Mouse (Mus musculus) hindbrain, embryonic 10.5 days (tissue): ENCODE results near the gene Plcd1. TPM values are rescaled to one million over a fixed set of nuclear protein-coding genes. Genes with fewer than 3 reads are reported as not detected.

Experiments
- DNase-seq: peaks from one replicate; pipeline ENCODE4 v3.0.0-alpha.2; 2017; ENCODE audit warnings: low spot score
- H3K27ac ChIP-seq: fragments of 300-500 bp; sonication (generic); 2 replicates; pipeline ENCODE4 v1.5.1; 2016; ENCODE audit warnings: mild to moderate bottlenecking, moderate library complexity
- H3K27me3 ChIP-seq: fragments of 300-500 bp; sonication (generic); 2 replicates; pipeline ENCODE4 v1.6.1; 2016; ENCODE audit warnings: mild to moderate bottlenecking; ENCODE audit not compliant: poor library complexity, insufficient read depth, severe bottlenecking
- H3K36me3 ChIP-seq: fragments of 300-500 bp; sonication (generic); 2 replicates; pipeline ENCODE4 v1.6.1; 2016; ENCODE audit warnings: mild to moderate bottlenecking, moderate library complexity
- H3K4me1 ChIP-seq: fragments of 300-500 bp; sonication (generic); replicated peaks from 2 replicates; pipeline ENCODE4 v1.6.1; 2016; ENCODE audit warnings: mild to moderate bottlenecking
- H3K4me3 ChIP-seq: fragments of 300-500 bp; sonication (generic); 2 replicates; pipeline ENCODE4 v1.5.1; 2016; ENCODE audit warnings: mild to moderate bottlenecking, moderate library complexity
- H3K9me3 ChIP-seq: fragments of 300-500 bp; sonication (generic); 2 replicates; pipeline ENCODE4 v1.6.1; 2016; ENCODE audit warnings: mild to moderate bottlenecking, moderate library complexity
- WGBS: fragments of 180-500 bp; shearing (Covaris S2); methylation state at CpG from one replicate; pipeline ENCODE4 v1.1.7; 2016; 5-methylcytosine and 5-hydroxymethylcytosine counted together
- polyA plus RNA-seq: library from polyadenylated mRNA; unstranded; fragments of >200 nt; fragmentation: Nextera tagmentation; extraction: Ambion mirVana; gene quantifications from 2 replicates; pipeline ENCODE4 v1.2.1, GENCODE M21; 2016

Gene Plcd1
- polyA plus RNA-seq, 1 experiment from 2014 or later: 31.8 TPM

- no peak for DNase-seq
- no peaks in the 10 kb centered on the region for H3K9me3 ChIP-seq
Measured at GRCm38 (mm10) chr9:119107566-119107965, 14.3 kb upstream of the Plcd1 start.

GRCm38 (mm10) chr9:119102783-119103113 lies 9.4 kb upstream of the Plcd1 start:
- peaks cover 12% of the 10 kb centered on the region for H3K27me3 ChIP-seq
- H3K4me1 ChIP-seq: peaks cover 27% of the 10 kb centered on the region
- no peaks in the 10 kb centered on the region for H3K36me3 ChIP-seq
- H3K9me3 ChIP-seq: no peaks in the 10 kb centered on the region
- 4% methylated on average over 19 of the region's 19 CpGs for WGBS
- peak overlapping the region; percentile 62 for H3K4me3 ChIP-seq
- DNase-seq: no peak
- H3K27ac ChIP-seq: peak overlapping the region; percentile 37; the same call in 1 of the 2 replicates

More at GRCm38 (mm10) chr9:119107566-119107965, 14.3 kb upstream of the Plcd1 start:
- 89% methylated on average over 4 of the region's 4 CpGs for WGBS
- Histone ChIP-seq H3K4me3 (no peak overlapping the region), H3K27ac (no peak overlapping the region), H3K36me3 (no peaks in the 10 kb centered on the region), H3K27me3 (peaks cover 12% of the 10 kb centered on the region), H3K4me1 (peaks cover 26% of the 10 kb centered on the region)

- WGBS: 4% methylated on average over 44 of the region's 44 CpGs
- DNase-seq: peak; percentile 87
- H3K36me3 ChIP-seq: no peaks in the 10 kb centered on the region
- peak within 1 kb of the TSS; percentile 68; the same call in 1 of the 2 replicates for H3K27ac ChIP-seq
- peaks cover 31% of the 10 kb centered on the region for H3K4me1 ChIP-seq
- peak within 1 kb of the TSS; percentile 62 for H3K4me3 ChIP-seq
- peaks cover 12% of the 10 kb centered on the region for H3K27me3 ChIP-seq
- no peaks in the 10 kb centered on the region for H3K9me3 ChIP-seq
Measured at GRCm38 (mm10) chr9:119101992-119102782, 8.9 kb upstream of the Plcd1 start, which contains the start of gene Dlec1. Dlec1 (plus strand) TSS chr9:119102478.

GRCm38 (mm10) chr9:119100177-119100898 lies 7.0 kb upstream of the Plcd1 start:
- no peaks in the 10 kb centered on the region for H3K36me3 ChIP-seq
- no peak overlapping the region for H3K4me3 ChIP-seq
- H3K27ac ChIP-seq: peak overlapping the region; percentile 23; the same call in 1 of the 2 replicates
- H3K4me1 ChIP-seq: peaks cover 45% of the 10 kb centered on the region
- H3K9me3 ChIP-seq: no peaks in the 10 kb centered on the region
- peaks cover 26% of the 10 kb centered on the region for H3K27me3 ChIP-seq
- DNase-seq: no peak
- WGBS: 13% methylated on average over 15 of the region's 15 CpGs

GRCm38 (mm10) chr9:119094462-119095109 lies 1.3 kb upstream of the Plcd1 start:
- no peak overlapping the region for H3K4me3 ChIP-seq
- peaks cover 69% of the 10 kb centered on the region for H3K27me3 ChIP-seq
- H3K4me1 ChIP-seq: peaks cover 73% of the 10 kb centered on the region
- DNase-seq: no peak
- H3K27ac ChIP-seq: peak overlapping the region; percentile 35
- no peaks in the 10 kb centered on the region for H3K9me3 ChIP-seq
- no peaks in the 10 kb centered on the region for H3K36me3 ChIP-seq
- WGBS: 72% methylated on average over 13 of the region's 13 CpGs

GRCm38 (mm10) chr9:119092473-119093418 lies 556 bp downstream of the Plcd1 start:
- Histone ChIP-seq H3K4me1 (peaks cover 84% of the 10 kb centered on the region), H3K9me3 (no peaks in the 10 kb centered on the region), H3K4me3 (peak overlapping the region; percentile 66), H3K27me3 (peaks cover 72% of the 10 kb centered on the region), H3K27ac (peak overlapping the region; percentile 82), H3K36me3 (no peaks in the 10 kb centered on the region)
- DNase-seq: peak; percentile 52
- WGBS: 3% methylated on average over 45 of the region's 45 CpGs

GRCm38 (mm10) chr9:119091581-119092310 lies 1.6 kb downstream of the Plcd1 start:
- no peaks in the 10 kb centered on the region for H3K9me3 ChIP-seq
- WGBS: 55% methylated on average over 12 of the region's 12 CpGs
- H3K27me3 ChIP-seq: peaks cover 78% of the 10 kb centered on the region
- H3K4me3 ChIP-seq: peak overlapping the region; percentile 66
- H3K4me1 ChIP-seq: peaks cover 88% of the 10 kb centered on the region
- no peak for DNase-seq
- peak overlapping the region; percentile 82; the same call in 1 of the 2 replicates for H3K27ac ChIP-seq
- H3K36me3 ChIP-seq: no peaks in the 10 kb centered on the region

GRCm38 (mm10) chr9:119090462-119090861 lies 2.8 kb downstream of the Plcd1 start:
- Histone ChIP-seq H3K4me1 (peaks cover 91% of the 10 kb centered on the region), H3K27me3 (peaks cover 65% of the 10 kb centered on the region), H3K9me3 (no peaks in the 10 kb centered on the region), H3K27ac (no peak overlapping the region), H3K36me3 (no peaks in the 10 kb centered on the region), H3K4me3 (no peak overlapping the region)
- no peak for DNase-seq
- WGBS: 92% methylated on average over 5 of the region's 5 CpGs

GRCm38 (mm10) chr9:119089437-119089836 lies 3.9 kb downstream of the Plcd1 start:
- no peak overlapping the region for H3K4me3 ChIP-seq
- peak overlapping the region; percentile 13; the same call in 1 of the 2 replicates for H3K27ac ChIP-seq
- 61% methylated on average over 7 of the region's 7 CpGs for WGBS
- H3K27me3 ChIP-seq: peaks cover 55% of the 10 kb centered on the region
- H3K9me3 ChIP-seq: no peaks in the 10 kb centered on the region
- H3K4me1 ChIP-seq: peaks cover 92% of the 10 kb centered on the region
- H3K36me3 ChIP-seq: peaks cover 2% of the 10 kb centered on the region; the same call in 1 of the 2 replicates
- DNase-seq: no peak

GRCm38 (mm10) chr9:119088148-119088801 lies 5.0 kb downstream of the Plcd1 start:
- peaks cover 12% of the 10 kb centered on the region; the same call in 1 of the 2 replicates for H3K36me3 ChIP-seq
- no peaks in the 10 kb centered on the region for H3K9me3 ChIP-seq
- 2% methylated on average over 24 of the region's 24 CpGs for WGBS
- H3K27me3 ChIP-seq: peaks cover 43% of the 10 kb centered on the region
- H3K27ac ChIP-seq: peak overlapping the region; percentile 67
- DNase-seq: peak; percentile 89
- H3K4me3 ChIP-seq: peak overlapping the region; percentile 50
- peaks cover 82% of the 10 kb centered on the region for H3K4me1 ChIP-seq

GRCm38 (mm10) chr9:119087309-119087708 lies 6.0 kb downstream of the Plcd1 start:
- Histone ChIP-seq H3K36me3 (peaks cover 12% of the 10 kb centered on the region; the same call in 1 of the 2 replicates), H3K4me1 (peaks cover 80% of the 10 kb centered on the region), H3K27ac (no peak overlapping the region), H3K4me3 (peak overlapping the region; percentile 50; the same call in 1 of the 2 replicates), H3K27me3 (peaks cover 33% of the 10 kb centered on the region), H3K9me3 (no peaks in the 10 kb centered on the region)
- 89% methylated on average over 5 of the region's 5 CpGs for WGBS
- DNase-seq: no peak
